Mouse (Mus musculus) E14TG2a.4 (cell line): ENCODE measurements around the gene Myo5a.

Experiments used
- CTCF ChIP-seq: conservative IDR thresholded peaks from 2 replicates; pipeline ENCODE4 v1.5.1; 2014; ENCODE audit warnings: low read length
- NANOG ChIP-seq: IDR thresholded peaks from 2 replicates; pipeline ENCODE4 v1.6.1; 2014; ENCODE audit warnings: borderline replicate concordance, low read length, mixed read lengths
- POU5F1 ChIP-seq: IDR thresholded peaks from 2 replicates; pipeline ENCODE4 v1.6.1; 2014; ENCODE audit warnings: low read length, borderline replicate concordance

- TF ChIP-seq CTCF (no peak), NANOG (no peak), POU5F1 (no peak)
Measured at GRCm38 (mm10) chr9:75236416-75237308, 165.8 kb downstream of the Myo5a start.
